Mouse (Mus musculus): ENCODE data around the gene Cdk4.

- TF ChIP-seq CTCF (conservative IDR thresholded peaks at IDR 0.05; ENCODE audit: low read length) (no peak), POU5F1 (IDR thresholded peaks at IDR 0.05; ENCODE audit: borderline replicate concordance, low read length) (no peak), NANOG (IDR thresholded peaks at IDR 0.05; ENCODE audit: borderline replicate concordance, low read length) (no peak)
Observed at GRCm38 (mm10) chr10:127048608-127049394, 14.5 kb upstream of the Cdk4 start.

All from E14TG2a.4 (cell line).